Mouse (Mus musculus) thymus, postnatal 4 days (tissue): ENCODE data around the gene Myrip.

Experiments used
- DNase-seq: peaks from one replicate; pipeline ENCODE4 v3.0.0; 2021

The Myrip gene

GRCm38 (mm10) chr9:120398289-120398688 is 97.0 kb downstream of the Myrip start:
- no peak for DNase-seq

GRCm38 (mm10) chr9:120399537-120399936 is 98.2 kb downstream of the Myrip start:
- peak; percentile 47 for DNase-seq

- no peak for DNase-seq
These were observed 101.1 kb downstream of the Myrip start for GRCm38 (mm10) chr9:120402368-120402767.

GRCm38 (mm10) chr9:120403661-120404060 is 102.3 kb downstream of the Myrip start:
- DNase-seq, result no peak

GRCm38 (mm10) chr9:120409663-120410181 is 108.4 kb downstream of the Myrip start:
- DNase-seq, result no peak

GRCm38 (mm10) chr9:120410421-120410820 is 109.1 kb downstream of the Myrip start:
- DNase-seq, result peak; percentile 86

- peak; percentile 87 for DNase-seq
These were observed 114.2 kb downstream of the Myrip start for GRCm38 (mm10) chr9:120415504-120415903.

- no peak for DNase-seq
These were observed 114.8 kb downstream of the Myrip start for GRCm38 (mm10) chr9:120416151-120416550.

GRCm38 (mm10) chr9:120416729-120417128 is 115.4 kb downstream of the Myrip start:
- DNase-seq, result no peak

GRCm38 (mm10) chr9:120418582-120418981 is 117.3 kb downstream of the Myrip start:
- no peak for DNase-seq

GRCm38 (mm10) chr9:120424567-120424966 is 123.3 kb downstream of the Myrip start:
- DNase-seq, result no peak

- DNase-seq, result peak; percentile 88
These were observed 124.5 kb downstream of the Myrip start for GRCm38 (mm10) chr9:120425768-120426167.

- DNase-seq, result no peak
These were observed 126.9 kb downstream of the Myrip start for GRCm38 (mm10) chr9:120428181-120428580.

- DNase-seq, result peak; percentile 77
These were observed 132.4 kb downstream of the Myrip start for GRCm38 (mm10) chr9:120433747-120434146.

GRCm38 (mm10) chr9:120435841-120436240 is 134.5 kb downstream of the Myrip start:
- no peak for DNase-seq

GRCm38 (mm10) chr9:120436854-120437253 is 135.5 kb downstream of the Myrip start:
- DNase-seq, result no peak

GRCm38 (mm10) chr9:120437266-120437876 is 136.1 kb downstream of the Myrip start:
- DNase-seq, result no peak

- DNase-seq, result no peak
These were observed 137.0 kb downstream of the Myrip start for GRCm38 (mm10) chr9:120438350-120438749.

- no peak for DNase-seq
These were observed 137.5 kb downstream of the Myrip start for GRCm38 (mm10) chr9:120438781-120439180.

- no peak for DNase-seq
These were observed 143.3 kb downstream of the Myrip start for GRCm38 (mm10) chr9:120444642-120445041.

GRCm38 (mm10) chr9:120449696-120450329 is 148.5 kb downstream of the Myrip start:
- no peak for DNase-seq

- no peak for DNase-seq
These were observed 154.7 kb downstream of the Myrip start for GRCm38 (mm10) chr9:120455768-120456655.

GRCm38 (mm10) chr9:120470431-120470830 is 169.1 kb downstream of the Myrip start:
- DNase-seq, result no peak
